Mouse (Mus musculus) MEL (cell line): ENCODE results near the gene Sh3rf3. TPM values are rescaled to one million over a fixed set of nuclear protein-coding genes. Genes with fewer than 3 reads are reported as not detected.

Experiments
- DNase-seq: peaks from one replicate; pipeline ENCODE4 v3.0.0; 2011; ENCODE audit warnings: low read depth, low spot score
- H3K27ac ChIP-seq: 2 replicates; pipeline ENCODE4 v1.5.1; 2012; ENCODE audit warnings: low read depth, mild to moderate bottlenecking, control low read depth, low read length, moderate library complexity; ENCODE audit not compliant: control insufficient read depth
- H3K27me3 ChIP-seq, 2 experiments: fragments of 150-350 bp in 1 of 2; sonication (generic) in 1 of 2; 2 replicates each; pipeline ENCODE4 v1.6.1; 2012; ENCODE audit warnings: low read length in 2 of 2, mild to moderate bottlenecking in 2 of 2, improper control_type of control experiment in 1 of 2, moderate library complexity in 1 of 2; ENCODE audit not compliant: insufficient read depth in 2 of 2, control insufficient read depth in 1 of 2
- H3K36me3 ChIP-seq, 2 experiments: 2 replicates each; pipeline ENCODE4 v1.6.1; 2012 to 2014; ENCODE audit warnings: low read length in 2 of 2, improper control_type of control experiment in 1 of 2, inconsistent platforms in 1 of 2, mild to moderate bottlenecking in 1 of 2; ENCODE audit not compliant: insufficient read depth in 2 of 2, control insufficient read depth in 1 of 2
- H3K4me1 ChIP-seq, 2 experiments: fragments of 150-350 bp in 1 of 2; sonication (generic) in 1 of 2; 2 replicates each; pipeline ENCODE4 v1.6.1; 2012; ENCODE audit warnings: low read length in 2 of 2, improper control_type of control experiment in 1 of 2, mild to moderate bottlenecking in 1 of 2; ENCODE audit not compliant: insufficient read depth in 2 of 2, control insufficient read depth in 1 of 2
- H3K4me3 ChIP-seq, 2 experiments: fragments of 150-350 bp in 1 of 2; sonication (generic) in 1 of 2; 2 replicates each; pipeline ENCODE4 v1.5.1; 2012; ENCODE audit warnings: low read depth in 2 of 2, low read length in 2 of 2, mild to moderate bottlenecking in 2 of 2, moderate library complexity in 2 of 2, control low read depth in 1 of 2, improper control_type of control experiment in 1 of 2; ENCODE audit not compliant: control insufficient read depth in 1 of 2, insufficient read depth in 1 of 2
- H3K79me2 ChIP-seq: 2 replicates; pipeline ENCODE4 v1.6.1; 2012; ENCODE audit warnings: mild to moderate bottlenecking, low read length, moderate library complexity; ENCODE audit not compliant: control insufficient read depth, poor library complexity, insufficient read depth
- H3K9ac ChIP-seq: 2 replicates; pipeline ENCODE4 v1.6.1; 2012; ENCODE audit warnings: low read depth, mild to moderate bottlenecking, control low read depth, low read length, moderate library complexity; ENCODE audit not compliant: control insufficient read depth, poor library complexity, severe bottlenecking
- H3K9me3 ChIP-seq: fragments of 150-350 bp; sonication (generic); replicated peaks from 2 replicates; pipeline ENCODE4 v1.6.1; 2012; ENCODE audit warnings: mild to moderate bottlenecking, low read length, improper control_type of control experiment, moderate library complexity; ENCODE audit not compliant: insufficient read depth
- CHD2 ChIP-seq: IDR thresholded peaks from 2 replicates; pipeline ENCODE4 v1.6.1; 2011; ENCODE audit warnings: low read length, improper control_type of control experiment
- CTCF ChIP-seq, 3 experiments: IDR thresholded peaks in 2 of 3; conservative IDR thresholded peaks in 1 of 3; 2 replicates each; pipeline ENCODE4 v1.5.1; 2011 to 2012; ENCODE audit warnings: low read length in 3 of 3, low read depth in 2 of 3, mild to moderate bottlenecking in 2 of 3, improper control_type of control experiment in 1 of 3, inconsistent platforms in 1 of 3, mixed read lengths in 1 of 3, moderate library complexity in 1 of 3; ENCODE audit not compliant: control insufficient read depth in 1 of 3, insufficient read depth in 1 of 3, poor library complexity in 1 of 3, severe bottlenecking in 1 of 3
- E2F4 ChIP-seq: IDR thresholded peaks from 2 replicates; pipeline ENCODE4 v1.6.1; 2011; ENCODE audit warnings: low read depth, low read length, improper control_type of control experiment, borderline replicate concordance
- ELF1 ChIP-seq: IDR thresholded peaks from 2 replicates; pipeline ENCODE4 v1.6.1; 2014; ENCODE audit warnings: low read depth, mild to moderate bottlenecking, inconsistent platforms, low read length, improper control_type of control experiment, moderate library complexity
- ETS1 ChIP-seq: IDR thresholded peaks from 2 replicates; pipeline ENCODE4 v1.6.1; 2012; ENCODE audit warnings: low read depth, mild to moderate bottlenecking, inconsistent platforms, low read length, improper control_type of control experiment, moderate library complexity
- GABPA ChIP-seq: IDR thresholded peaks from 2 replicates; pipeline ENCODE4 v1.6.1; 2012; ENCODE audit warnings: low read depth, mild to moderate bottlenecking, inconsistent platforms, low read length, improper control_type of control experiment, moderate library complexity
- JUND ChIP-seq: IDR thresholded peaks from 2 replicates; pipeline ENCODE4 v1.6.1; 2011; ENCODE audit warnings: low read depth, mild to moderate bottlenecking, improper control_type of control experiment, low read length
- MAFK ChIP-seq: IDR thresholded peaks from 2 replicates; pipeline ENCODE4 v1.6.1; 2011; ENCODE audit warnings: low read depth, mild to moderate bottlenecking, low read length, improper control_type of control experiment, borderline replicate concordance
- MAX ChIP-seq: IDR thresholded peaks from 2 replicates; pipeline ENCODE4 v1.6.1; 2011; ENCODE audit warnings: low read length, improper control_type of control experiment
- MEF2A ChIP-seq: IDR thresholded peaks from 2 replicates; pipeline ENCODE4 v1.6.1; 2014; ENCODE audit warnings: low read depth, mild to moderate bottlenecking, inconsistent platforms, low read length, improper control_type of control experiment; ENCODE audit not compliant: poor library complexity, insufficient replicate concordance, severe bottlenecking; ENCODE audit errors: extremely low read depth
- MXI1 ChIP-seq: IDR thresholded peaks from 2 replicates; pipeline ENCODE4 v1.6.1; 2011; ENCODE audit warnings: mild to moderate bottlenecking, low read depth, low read length, improper control_type of control experiment
- MYB ChIP-seq: IDR thresholded peaks from 2 replicates; pipeline ENCODE4 v1.6.1; 2011; ENCODE audit warnings: mild to moderate bottlenecking, low read depth, low read length, improper control_type of control experiment
- MYC ChIP-seq: IDR thresholded peaks from 2 replicates; pipeline ENCODE4 v1.6.1; 2011; ENCODE audit warnings: low read depth, mild to moderate bottlenecking, low read length, improper control_type of control experiment, moderate library complexity
- RAD21 ChIP-seq: IDR thresholded peaks from 2 replicates; pipeline ENCODE4 v1.6.1; 2011; ENCODE audit warnings: mild to moderate bottlenecking, low read depth, low read length, improper control_type of control experiment
- SMC3 ChIP-seq: IDR thresholded peaks from 2 replicates; pipeline ENCODE4 v1.6.1; 2011; ENCODE audit warnings: low read depth, low read length, improper control_type of control experiment
- TBP ChIP-seq: IDR thresholded peaks from 2 replicates; pipeline ENCODE4 v1.8.0; 2011; ENCODE audit warnings: low read depth, low read length, improper control_type of control experiment
- USF1 ChIP-seq: IDR thresholded peaks from 2 replicates; pipeline ENCODE4 v1.6.1; 2014; ENCODE audit warnings: low read depth, mild to moderate bottlenecking, inconsistent platforms, low read length, improper control_type of control experiment, moderate library complexity
- USF2 ChIP-seq, 2 experiments: IDR thresholded peaks; 2 replicates each; pipeline ENCODE4 v1.6.1; 2011 to 2012; ENCODE audit warnings: improper control_type of control experiment in 2 of 2, low read length in 2 of 2, borderline replicate concordance in 1 of 2, inconsistent platforms in 1 of 2, low read depth in 1 of 2, mild to moderate bottlenecking in 1 of 2; ENCODE audit not compliant: insufficient read depth in 1 of 2
- ZKSCAN1 ChIP-seq: IDR thresholded peaks from 2 replicates; pipeline ENCODE4 v1.6.1; 2012; ENCODE audit warnings: low read depth, mild to moderate bottlenecking, inconsistent platforms, low read length, improper control_type of control experiment, moderate library complexity
- polyA plus RNA-seq, 2 experiments: library from polyadenylated mRNA; stranded (reverse) in 1 of 2; unstranded in 1 of 2; fragments of >175 nt in 1 of 2; fragments of >200 nt in 1 of 2; gene quantifications; 2 replicates each; pipeline versions ENCODE4 v1.2.1 to v1.2.4; 2012; ENCODE audit warnings: low replicate concordance in 2 of 2, low read depth in 1 of 2; ENCODE audit not compliant: insufficient read length in 2 of 2, insufficient read depth in 1 of 2, missing spikeins in 1 of 2
- total RNA-seq: library from RNA; depleted of rRNA; stranded (reverse); fragments of 300-350 nt; gene quantifications from 2 replicates; pipeline ENCODE4 v1.2.3, GENCODE M21; 2012

The Sh3rf3 gene
- total and polyA plus RNA-seq, 3 experiments: not detected

- no peak overlapping the region for H3K9ac ChIP-seq
- H3K9me3 ChIP-seq: no peaks in the 10 kb centered on the region
- TF ChIP-seq JUND (no peak), MEF2A (no peak), MXI1 (no peak), RAD21 (no peak), GABPA (no peak), CTCF (IDR thresholded peaks at IDR 0.05 in 2 of 3, conservative IDR thresholded peaks at IDR 0.05 in 1 of 3; ENCODE audit: control insufficient read depth in 1 of 3, insufficient read depth in 1 of 3, low read depth in 2 of 3, low read length in 3 of 3, poor library complexity in 1 of 3, severe bottlenecking in 1 of 3) (no peak), MAX (no peak), MYC (no peak), USF1 (no peak), E2F4 (no peak), MAFK (no peak), ZKSCAN1 (no peak), TBP (no peak), CHD2 (no peak), SMC3 (no peak), USF2 (IDR thresholded peaks at IDR 0.05; ENCODE audit: borderline replicate concordance in 1 of 2, insufficient read depth in 1 of 2, low read depth in 1 of 2, low read length in 2 of 2) (no peak), ETS1 (no peak), ELF1 (no peak)
- no peaks in the 10 kb centered on the region for H3K4me1 ChIP-seq
- H3K4me3 ChIP-seq: no peak overlapping the region
- no peaks in the 10 kb centered on the region for H3K79me2 ChIP-seq
- no peaks in the 10 kb centered on the region for H3K27me3 ChIP-seq
- no peaks in the 10 kb centered on the region for H3K36me3 ChIP-seq
- H3K27ac ChIP-seq: no peak overlapping the region
- DNase-seq: no peak
These were observed 42.7 kb downstream of the Sh3rf3 start for GRCm38 (mm10) chr10:58855814-58856213.

- H3K27me3 ChIP-seq: no peaks in the 10 kb centered on the region
- TF ChIP-seq MYB (no peak), MYC (no peak)
- H3K4me1 ChIP-seq: no peaks in the 10 kb centered on the region
- DNase-seq: no peak
- H3K36me3 ChIP-seq: no peaks in the 10 kb centered on the region
- H3K9me3 ChIP-seq: no peaks in the 10 kb centered on the region
- no peak overlapping the region for H3K4me3 ChIP-seq
- H3K9ac ChIP-seq: no peak overlapping the region
- no peaks in the 10 kb centered on the region for H3K79me2 ChIP-seq
- no peak overlapping the region for H3K27ac ChIP-seq
These were observed 43.6 kb downstream of the Sh3rf3 start for GRCm38 (mm10) chr10:58856742-58857141.
